In genomic region chr8:95987011-95987440, GRCm38 (mm10) we compare ENCODE assay signal across 9 mouse cellular contexts.
DNase-seq lines count a peak whose midpoint lies in the region; ATAC-seq and TF ChIP-seq lines count a peak whose summit lies in the region.
"Had no signal": no experiment of that assay in that cellular context is flagged by ENCODE, and none has a peak within 500 bp of the region (broad histone marks: within the 10 kb centered on the region; RNA-seq: fewer than 3 reads in every experiment).

No protein-coding gene starts in this region.

- H3K27ac ChIP-seq in forebrain, embryonic 16.5 days (ENCODE audit: low read length): no peak overlapping the region
- no peak overlapping the region for H3K27ac ChIP-seq in midbrain, embryonic 12.5 days (replicated peaks)

- 5% methylated on average over 10 of the region's 10 CpGs for WGBS in forebrain, embryonic 16.5 days
- 8% methylated on average over 10 of the region's 10 CpGs for WGBS in midbrain, embryonic 12.5 days

- H3K9me3 ChIP-seq in E14TG2a.4 (ENCODE audit: low read length): no peaks in the 10 kb centered on the region
- H3K9me3 ChIP-seq in forebrain, embryonic 16.5 days (ENCODE audit: control insufficient read depth, low read length): no peaks in the 10 kb centered on the region
- no peaks in the 10 kb centered on the region for H3K9me3 ChIP-seq in midbrain, embryonic 12.5 days

- H3K4me3 ChIP-seq in E14TG2a.4 (replicated peaks; ENCODE audit: low read length): peak overlapping the region; percentile 35; the same call in 1 of the 2 replicates
- peak overlapping the region; percentile 29 for H3K4me3 ChIP-seq in forebrain, embryonic 16.5 days (replicated peaks; ENCODE audit: low read length)
- peak overlapping the region; percentile 26 for H3K4me3 ChIP-seq in midbrain, embryonic 12.5 days

- H3K27me3 ChIP-seq in E14TG2a.4 (ENCODE audit: insufficient read depth, low read length): peaks cover 10% of the 10 kb centered on the region; the same call in 1 of the 2 replicates
- H3K27me3 ChIP-seq in forebrain, embryonic 16.5 days (replicated peaks; ENCODE audit: control insufficient read depth, insufficient read depth, low read length): no peaks in the 10 kb centered on the region
- H3K27me3 ChIP-seq in midbrain, embryonic 12.5 days: peaks cover 14% of the 10 kb centered on the region

- H3K4me2 ChIP-seq in forebrain, embryonic 16.5 days (ENCODE audit: low read length): peak overlapping the region; percentile 54
- peak overlapping the region; percentile 58 for H3K4me2 ChIP-seq in midbrain, embryonic 12.5 days (replicated peaks)

- peaks cover 13% of the 10 kb centered on the region for H3K4me1 ChIP-seq in E14TG2a.4 (replicated peaks; ENCODE audit: low read depth, low read length)
- H3K4me1 ChIP-seq in forebrain, embryonic 16.5 days (replicated peaks; ENCODE audit: control insufficient read depth, insufficient read depth, low read length): peaks cover 13% of the 10 kb centered on the region
- peaks cover 19% of the 10 kb centered on the region for H3K4me1 ChIP-seq in midbrain, embryonic 12.5 days

- no peak; the same call in 1 of the 2 replicates for ATAC-seq in cerebellum, adult (ENCODE audit: insufficient number of reproducible peaks, low FRiP score, low TSS enrichment)
- ATAC-seq in forebrain, embryonic 16.5 days: peak; percentile 33; the same call in 1 of the 2 replicates
- ATAC-seq in midbrain, embryonic 12.5 days (ENCODE audit: low FRiP score, low read depth): peak; percentile 73
- ATAC-seq in megakaryocyte progenitor cell, adult 5-6 weeks (replicated peaks; ENCODE audit: poor library complexity): no peak

- TF ChIP-seq CTCF in E14TG2a.4 (conservative IDR thresholded peaks at IDR 0.05; ENCODE audit: low read length): no peak

- H3K9ac ChIP-seq in forebrain, embryonic 16.5 days (replicated peaks; ENCODE audit: low read depth, low read length): no peak overlapping the region; the same call in 1 of the 2 replicates
- 0 out of 2 replicates have a peak overlapping the region, but pooled peaks have one; percentile 20 for H3K9ac ChIP-seq in midbrain, embryonic 12.5 days (replicated peaks)

- no peaks in the 10 kb centered on the region for H3K36me3 ChIP-seq in E14TG2a.4 (ENCODE audit: insufficient read depth, low read length)
- H3K36me3 ChIP-seq in forebrain, embryonic 16.5 days (ENCODE audit: control insufficient read depth, insufficient read depth): no peaks in the 10 kb centered on the region
- no peaks in the 10 kb centered on the region for H3K36me3 ChIP-seq in midbrain, embryonic 12.5 days

- DNase-seq in cerebellum, postnatal 14 days: peak; percentile 15 to 27
- DNase-seq in adrenal gland, adult 8-10 months: no peak
- DNase-seq in kidney, postnatal 4 days: no peak
- DNase-seq: thymus, postnatal 14 days had no signal

Comparison
In these comparisons a context has a peak if more than half of its experiments do, and no peak if none do; other contexts are left out.
1. DNase-seq: peak in cerebellum, postnatal 14 days (2 of 2); none in adrenal gland, adult 8-10 months (single experiment) and kidney, postnatal 4 days (0 of 2).
2. ATAC-seq: peak in forebrain, embryonic 16.5 days (single experiment) and midbrain, embryonic 12.5 days (single experiment); none in cerebellum, adult (single experiment) and megakaryocyte progenitor cell, adult 5-6 weeks (single experiment).
3. Peak in every context shown above with its lines, with median percentiles within 50 percentile points of each other: H3K4me3 ChIP-seq.